Mouse (Mus musculus) limb, embryonic 13.5 days (tissue): ENCODE measurements around the gene Gdf9. TPM values are rescaled to one million over a fixed set of nuclear protein-coding genes. Genes with fewer than 3 reads are reported as not detected.

Experiments
- ATAC-seq: fragments of 200-750 bp; cut with Nextera tagmentation; 2 replicates; pipeline ENCODE4 v1.8.0; 2017; ENCODE audit warnings: low read depth, moderate number of reproducible peaks, moderate TSS enrichment; ENCODE audit not compliant: low FRiP score
- H3K27ac ChIP-seq: fragments of 300-500 bp; sonication (generic); 2 replicates; pipeline ENCODE4 v1.5.1; 2015; ENCODE audit warnings: inconsistent platforms, mild to moderate bottlenecking, moderate library complexity
- H3K27me3 ChIP-seq: fragments of 300-500 bp; sonication (generic); 2 replicates; pipeline ENCODE4 v1.6.1; 2015; ENCODE audit warnings: mild to moderate bottlenecking, inconsistent platforms
- H3K36me3 ChIP-seq: fragments of 300-500 bp; sonication (generic); 2 replicates; pipeline ENCODE4 v1.6.1; 2015; ENCODE audit warnings: inconsistent platforms, mild to moderate bottlenecking, moderate library complexity
- H3K4me1 ChIP-seq: fragments of 300-500 bp; sonication (generic); 2 replicates; pipeline ENCODE4 v1.6.1; 2015; ENCODE audit warnings: inconsistent platforms
- H3K4me2 ChIP-seq: fragments of 300-500 bp; sonication (generic); replicated peaks from 2 replicates; pipeline ENCODE4 v1.6.1; 2015; ENCODE audit warnings: inconsistent platforms, mild to moderate bottlenecking, moderate library complexity
- H3K4me3 ChIP-seq: fragments of 300-500 bp; sonication (generic); 2 replicates; pipeline ENCODE4 v1.5.1; 2015; ENCODE audit warnings: moderate library complexity, mild to moderate bottlenecking, inconsistent platforms
- H3K9ac ChIP-seq: fragments of 300-500 bp; sonication (generic); 2 replicates; pipeline ENCODE4 v1.6.1; 2015; ENCODE audit warnings: mild to moderate bottlenecking, inconsistent platforms
- H3K9me3 ChIP-seq: fragments of 300-500 bp; sonication (generic); 2 replicates; pipeline ENCODE4 v1.6.1; 2016; ENCODE audit warnings: inconsistent platforms
- WGBS: fragments of 180-500 bp; shearing (Covaris S2); methylation state at CpG from one replicate; pipeline ENCODE4 v1.1.7; 2015; 5-methylcytosine and 5-hydroxymethylcytosine counted together
- microRNA-seq: library from miRNA; unstranded; fragments of <30 nt; microRNA quantifications from one replicate; pipeline ENCODE4, GENCODE M21; 2016
- polyA plus RNA-seq: library from polyadenylated mRNA; unstranded; fragments of >200 nt; fragmentation: Nextera tagmentation; extraction: Ambion mirVana; gene quantifications from 2 replicates; pipeline ENCODE4 v1.2.1, GENCODE M21; 2015

Gdf9 gene
- polyA plus RNA-seq, 1 experiment from 2014 or later: 1.6 TPM

DNA sequence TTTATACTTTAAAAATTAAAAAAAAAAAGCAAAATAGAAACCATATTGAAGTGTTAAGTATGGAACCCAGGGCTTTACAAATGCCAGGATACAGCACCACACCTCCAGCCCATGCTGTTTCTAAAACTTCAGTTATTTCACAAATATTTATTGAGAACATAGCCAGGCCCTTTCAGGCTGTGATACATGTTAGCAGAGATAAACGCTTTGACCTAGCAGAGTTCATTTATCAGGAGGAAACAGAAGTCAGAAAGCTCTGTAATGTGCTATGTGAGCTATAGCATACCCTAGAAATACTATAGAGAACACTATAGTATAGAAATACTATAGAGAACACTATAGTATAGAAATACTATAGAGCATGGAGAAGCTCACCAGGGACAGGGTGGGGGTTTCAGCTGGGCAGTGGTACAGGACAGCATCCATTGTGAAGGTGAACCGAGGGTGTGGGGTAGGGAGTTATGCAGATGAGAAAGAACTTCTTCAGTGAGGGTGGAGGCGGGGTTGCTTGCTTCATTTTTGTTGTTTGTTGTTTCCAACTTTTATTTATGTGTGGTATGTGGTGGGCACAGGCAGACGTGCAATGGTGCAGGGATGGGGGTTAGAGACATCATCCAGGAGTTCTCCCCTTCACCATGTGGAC lies 50.4 kb downstream of the Gdf9 start:
- Histone ChIP-seq H3K4me2 (no peak overlapping the region), H3K27me3 (peaks cover 76% of the 10 kb centered on the region), H3K9me3 (no peaks in the 10 kb centered on the region), H3K4me1 (peaks cover 20% of the 10 kb centered on the region), H3K27ac (no peak overlapping the region), H3K9ac (no peak overlapping the region), H3K4me3 (no peak overlapping the region), H3K36me3 (no peaks in the 10 kb centered on the region)
- WGBS: 69% methylated on average over 4 of the region's 4 CpGs
- ATAC-seq: no peak

DNA sequence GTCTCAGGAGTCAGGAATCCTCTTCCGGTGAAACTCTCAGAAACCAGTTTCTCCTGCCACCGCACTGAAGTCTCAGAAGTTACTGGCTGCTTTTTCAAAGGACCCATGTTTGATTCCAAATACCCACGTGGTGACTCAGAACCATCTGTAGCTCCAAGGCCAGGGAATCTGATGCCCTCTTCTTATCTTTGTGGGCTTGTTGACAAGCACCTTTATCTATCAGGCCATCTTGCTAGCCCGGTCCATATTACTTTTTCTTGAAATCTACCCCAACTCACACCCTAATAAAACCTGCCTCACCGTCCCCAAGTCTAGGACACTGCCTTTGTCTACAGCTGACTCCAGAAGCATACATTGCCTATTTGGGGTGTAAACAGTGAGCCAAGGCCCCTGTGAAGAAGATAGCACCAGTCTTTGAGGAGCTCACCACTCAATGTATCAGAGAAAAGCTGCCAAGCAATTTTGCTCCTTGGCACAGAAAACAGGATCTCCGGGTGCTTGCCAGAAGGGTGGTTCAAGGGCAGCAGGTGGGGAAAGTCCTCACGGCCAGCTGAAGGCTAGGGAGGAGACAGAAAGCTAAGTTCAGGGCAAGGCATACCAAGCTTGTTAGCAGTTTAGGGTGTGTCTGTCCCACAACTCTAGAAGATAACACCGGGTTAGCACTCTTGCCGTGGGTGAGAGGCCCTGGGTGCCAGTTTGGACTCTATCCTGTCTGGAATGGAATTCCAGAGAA lies 52.5 kb downstream of the Gdf9 start:
- WGBS: 72% methylated on average over 9 of the region's 9 CpGs
- H3K4me1 ChIP-seq: peaks cover 27% of the 10 kb centered on the region
- H3K9me3 ChIP-seq: no peaks in the 10 kb centered on the region
- no peak overlapping the region for H3K4me2 ChIP-seq
- no peak overlapping the region for H3K9ac ChIP-seq
- H3K27ac ChIP-seq: no peak overlapping the region
- H3K36me3 ChIP-seq: no peaks in the 10 kb centered on the region
- H3K27me3 ChIP-seq: peaks cover 79% of the 10 kb centered on the region
- no peak overlapping the region for H3K4me3 ChIP-seq
- no peak for ATAC-seq

DNA sequence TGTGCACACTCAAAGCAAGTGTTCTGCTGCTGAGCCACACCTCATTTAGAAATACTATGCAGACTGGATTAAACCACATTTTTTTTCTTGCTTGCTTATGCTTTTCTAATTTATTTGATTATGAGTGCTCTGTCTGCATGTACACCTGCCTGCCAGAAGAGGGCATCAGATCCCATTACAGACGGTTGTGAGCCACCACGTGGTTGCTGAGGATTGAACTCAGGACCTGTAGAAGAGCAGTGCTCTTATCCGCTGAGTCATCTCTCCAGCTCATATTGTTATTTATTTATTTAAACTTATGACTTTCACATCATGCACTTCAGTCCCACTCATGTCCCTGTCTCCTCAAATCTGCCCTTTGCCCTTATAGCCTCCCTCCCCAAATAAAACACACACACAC lies 54.9 kb downstream of the Gdf9 start:
- H3K9me3 ChIP-seq: no peaks in the 10 kb centered on the region
- no peak overlapping the region for H3K9ac ChIP-seq
- H3K27ac ChIP-seq: no peak overlapping the region
- peaks cover 55% of the 10 kb centered on the region for H3K27me3 ChIP-seq
- H3K4me1 ChIP-seq: peaks cover 9% of the 10 kb centered on the region
- no peaks in the 10 kb centered on the region for H3K36me3 ChIP-seq
- H3K4me2 ChIP-seq: no peak overlapping the region
- no peak overlapping the region for H3K4me3 ChIP-seq
- WGBS: 38% methylated on average over 3 of the region's 3 CpGs
- ATAC-seq: no peak

DNA sequence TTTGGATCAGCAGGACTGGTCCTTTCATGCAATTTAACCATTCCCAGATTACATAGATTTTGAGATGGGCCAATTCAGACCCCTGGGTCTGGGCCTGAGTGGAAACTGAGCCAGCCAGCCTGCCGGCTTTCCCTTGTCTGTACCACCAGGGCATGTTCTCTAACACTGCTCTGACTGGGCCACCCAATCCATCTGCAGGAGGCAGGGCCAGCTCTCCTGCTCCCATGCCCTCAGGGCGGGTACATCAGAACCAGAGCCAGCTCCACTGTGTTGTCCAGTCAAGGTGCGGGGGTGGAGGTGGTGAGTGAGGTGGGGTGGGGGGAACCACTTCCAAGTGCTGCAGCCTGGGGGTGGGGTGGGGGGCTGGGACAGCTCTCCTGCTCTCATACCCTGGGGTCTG lies 55.5 kb downstream of the Gdf9 start:
- Histone ChIP-seq H3K9me3 (no peaks in the 10 kb centered on the region), H3K27me3 (peaks cover 49% of the 10 kb centered on the region), H3K9ac (no peak overlapping the region), H3K4me1 (peaks cover 9% of the 10 kb centered on the region), H3K27ac (no peak overlapping the region), H3K36me3 (no peaks in the 10 kb centered on the region), H3K4me2 (no peak overlapping the region), H3K4me3 (no peak overlapping the region)
- 70% methylated on average over 3 of the region's 3 CpGs for WGBS
- ATAC-seq: no peak

DNA sequence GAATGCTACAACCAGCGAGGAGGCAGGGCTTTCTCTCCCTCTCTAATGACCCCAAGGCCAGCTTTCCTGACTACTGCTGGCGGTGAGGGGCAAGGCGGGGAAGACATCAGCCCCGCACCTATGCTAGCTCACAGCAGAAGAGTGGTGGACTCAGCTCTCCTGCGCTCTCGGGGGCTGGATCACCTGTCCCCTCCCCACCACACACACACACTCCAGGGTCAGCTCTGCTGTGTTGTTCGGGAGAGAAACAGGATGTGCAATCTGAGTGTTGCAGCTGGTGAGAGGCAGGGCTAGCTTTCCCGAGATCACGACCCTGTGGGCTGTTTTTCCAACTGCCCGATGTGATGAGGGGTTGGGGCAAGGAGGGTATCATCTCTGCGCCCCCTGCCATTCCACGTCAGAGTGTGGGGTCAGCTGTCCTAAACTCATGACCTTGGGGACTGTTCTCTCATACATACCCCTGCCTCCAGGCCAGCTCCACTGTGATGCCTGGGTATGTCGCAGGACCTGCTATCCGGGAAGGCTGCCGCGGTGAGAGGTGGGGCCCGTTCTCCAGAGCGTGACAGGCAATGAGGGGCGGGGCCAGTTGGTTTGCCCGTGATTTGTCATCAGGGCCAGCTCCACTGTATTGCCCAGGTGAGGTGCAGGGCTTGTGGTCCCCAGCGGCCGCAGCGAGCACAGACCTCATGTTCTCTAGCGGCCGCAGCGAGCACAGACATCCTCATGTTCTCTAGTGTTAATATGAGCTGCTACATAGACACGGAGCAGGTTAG lies 56.2 kb downstream of the Gdf9 start:
- Histone ChIP-seq H3K27me3 (peaks cover 43% of the 10 kb centered on the region), H3K36me3 (no peaks in the 10 kb centered on the region), H3K9ac (peak overlapping the region; percentile 48), H3K4me1 (peaks cover 13% of the 10 kb centered on the region), H3K4me3 (peak overlapping the region; percentile 33), H3K27ac (no peak overlapping the region), H3K4me2 (peak overlapping the region; percentile 64), H3K9me3 (no peaks in the 10 kb centered on the region)
- WGBS: 7% methylated on average over 27 of the region's 27 CpGs
- no peak for ATAC-seq

Small RNAs within 50 kb of the gene (microRNA-seq; reads per million reads assigned to microRNA genes)
- not detected for gene Mir6920

Other genes with a start within 250 kb of the Gdf9 start
- 79.0 and 87.4 TPM in 2 replicates for gene Hspa4, start 130.6 kb upstream of the Gdf9 start, polyA plus RNA-seq
- 22.4 and 22.9 TPM in 2 replicates for gene Zcchc10, start 106.3 kb upstream of the Gdf9 start, polyA plus RNA-seq
- 48.3 and 54.6 TPM in 2 replicates for gene Aff4, start 80.2 kb upstream of the Gdf9 start, polyA plus RNA-seq
- gene Leap2, start 7.9 kb upstream of the Gdf9 start, polyA plus RNA-seq: 0.31 and 0.54 TPM in 2 replicates
- 449 and 478 TPM in 2 replicates for gene Uqcrq, start 192 bp upstream of the Gdf9 start, polyA plus RNA-seq
- gene Gm10447, start 26.1 kb downstream of the Gdf9 start, polyA plus RNA-seq: 0.18 and 0.29 TPM in 2 replicates
- 7.9 TPM in 2 replicates for gene Shroom1, start 26.2 kb downstream of the Gdf9 start, polyA plus RNA-seq
- gene Gm9837, start 39.5 kb downstream of the Gdf9 start, polyA plus RNA-seq: not detected in 2 replicates
- not detected in 2 replicates for gene Gm9945, start 49.1 kb downstream of the Gdf9 start, polyA plus RNA-seq
- 0.17 and 0.37 TPM in 2 replicates for gene Sowaha, start 49.3 kb downstream of the Gdf9 start, polyA plus RNA-seq
- gene Sept8, start 88.2 kb downstream of the Gdf9 start, polyA plus RNA-seq: 39.2 and 42.5 TPM in 2 replicates
- gene Kif3a, start 136.4 kb downstream of the Gdf9 start, polyA plus RNA-seq: 105 and 112 TPM in 2 replicates
- 1.9 and 2.2 TPM in 2 replicates for gene Il4, start 187.6 kb downstream of the Gdf9 start, polyA plus RNA-seq
- gene Il13, start 203.7 kb downstream of the Gdf9 start, polyA plus RNA-seq: 0.15 TPM in 2 replicates